Mouse (Mus musculus) liver, postnatal 0 days (tissue): ENCODE results near the gene A630001G21Rik. TPM values are rescaled to one million over a fixed set of nuclear protein-coding genes. Genes with fewer than 3 reads are reported as not detected.

Source experiments
- ATAC-seq: fragments of 200-750 bp; cut with Nextera tagmentation; 2 replicates; pipeline ENCODE4 v1.8.0; 2017; ENCODE audit warnings: mild to moderate bottlenecking, moderate library complexity
- DNase-seq: peaks from one replicate; pipeline ENCODE4 v3.0.0-alpha.2; 2016
- H3K27ac ChIP-seq: fragments of 300-500 bp; sonication (generic); 2 replicates; pipeline ENCODE4 v1.5.1; 2014; ENCODE audit warnings: antibody characterized with exemption, moderate library complexity, mild to moderate bottlenecking, low read depth
- H3K27me3 ChIP-seq: fragments of 300-500 bp; sonication (generic); 2 replicates; pipeline ENCODE4 v1.6.1; 2014; ENCODE audit warnings: low read length, control low read depth, mixed read lengths; ENCODE audit not compliant: insufficient read depth
- H3K36me3 ChIP-seq: fragments of 300-500 bp; sonication (generic); replicated peaks from 2 replicates; pipeline ENCODE4 v1.6.1; 2014; ENCODE audit warnings: mild to moderate bottlenecking, control low read depth, low read length, moderate library complexity, mixed read lengths; ENCODE audit not compliant: insufficient read depth
- H3K4me1 ChIP-seq: fragments of 300-500 bp; sonication (generic); 2 replicates; pipeline ENCODE4 v1.6.1; 2014; ENCODE audit warnings: antibody characterized with exemption, mild to moderate bottlenecking, control low read depth; ENCODE audit not compliant: insufficient read depth
- H3K4me2 ChIP-seq: fragments of 300-500 bp; sonication (generic); 2 replicates; pipeline ENCODE4 v1.6.1; 2014; ENCODE audit warnings: low read depth, mild to moderate bottlenecking, low read length, moderate library complexity, mixed read lengths
- H3K4me3 ChIP-seq: fragments of 300-500 bp; sonication (generic); 2 replicates; pipeline ENCODE4 v1.5.1; 2014; ENCODE audit warnings: low read depth, low read length
- H3K9ac ChIP-seq: fragments of 300-500 bp; sonication (generic); replicated peaks from 2 replicates; pipeline ENCODE4 v1.6.1; 2014; ENCODE audit warnings: mild to moderate bottlenecking, moderate library complexity
- H3K9me3 ChIP-seq: fragments of 300-500 bp; sonication (generic); 2 replicates; pipeline ENCODE4 v1.6.1; 2016; ENCODE audit warnings: mild to moderate bottlenecking, control low read depth, low read length, mixed read lengths
- CTCF ChIP-seq: sonication (generic); IDR thresholded peaks from 2 replicates; pipeline ENCODE4 v1.5.1; 2016; ENCODE audit warnings: antibody characterized with exemption, low read depth
- EP300 ChIP-seq: IDR thresholded peaks from 2 replicates; pipeline ENCODE4 v1.6.1; 2016; ENCODE audit warnings: antibody characterized with exemption, low read depth, mild to moderate bottlenecking
- WGBS: fragments of 180-500 bp; shearing (Covaris S2); extraction: QIAGEN DNeasy Blood & Tissue Kit; methylation state at CpG from one replicate; pipeline ENCODE4 v1.1.7; 2014; ENCODE audit not compliant: insufficient replicate concordance; 5-methylcytosine and 5-hydroxymethylcytosine counted together
- microRNA-seq: library from miRNA; unstranded; fragments of <30 nt; microRNA quantifications from one replicate; pipeline ENCODE4, GENCODE M21; 2016
- polyA plus RNA-seq: library from polyadenylated mRNA; unstranded; fragments of >200 nt; fragmentation: Nextera tagmentation; extraction: Ambion mirVana; gene quantifications from 2 replicates; pipeline ENCODE4 v1.2.1, GENCODE M21; 2015

The A630001G21Rik gene
- polyA plus RNA-seq, 1 experiment from 2014 or later, result 3.8 TPM

GRCm38 (mm10) chr1:85687346-85687745, 91.1 kb downstream of the A630001G21Rik start:
- no peaks in the 10 kb centered on the region for H3K4me1 ChIP-seq
- ATAC-seq (no peak), DNase-seq (no peak)
- H3K4me2 ChIP-seq, result peak overlapping the region; percentile 6; the same call in 1 of the 2 replicates
- no peak overlapping the region for H3K4me3 ChIP-seq
- no peaks in the 10 kb centered on the region for H3K9me3 ChIP-seq
- 36% methylated on average over 5 of the region's 5 CpGs for WGBS
- H3K27me3 ChIP-seq, result no peaks in the 10 kb centered on the region
- peaks cover 3% of the 10 kb centered on the region for H3K36me3 ChIP-seq
- no peak overlapping the region for H3K27ac ChIP-seq
- no peak overlapping the region for H3K9ac ChIP-seq
- TF ChIP-seq EP300 (no peak), CTCF (no peak)

DNA sequence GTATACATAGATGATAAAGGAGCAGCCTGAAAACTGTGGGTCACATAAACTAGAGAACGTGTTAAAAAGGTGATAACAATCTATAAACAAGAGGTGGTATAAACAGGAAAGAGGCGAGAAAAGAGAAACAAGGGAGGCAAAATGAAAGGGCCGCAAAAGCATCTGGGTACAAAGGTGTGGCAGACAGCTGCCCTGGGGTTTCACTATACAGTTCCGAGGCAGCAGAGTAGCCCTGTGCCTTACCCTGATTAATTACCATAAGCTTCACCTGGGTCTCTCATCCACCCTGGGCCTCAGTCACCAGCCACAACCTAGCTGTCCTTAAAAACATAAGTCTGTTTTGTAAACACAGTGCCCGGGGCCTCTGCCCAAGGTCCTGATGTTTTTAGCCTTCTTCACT, 91.8 kb downstream of the A630001G21Rik start:
- H3K4me2 ChIP-seq, result no peak overlapping the region
- no peak overlapping the region for H3K4me3 ChIP-seq
- no peak overlapping the region for H3K27ac ChIP-seq
- DNase-seq (no peak), ATAC-seq (no peak)
- WGBS, result 63% methylated on average over 5 of the region's 5 CpGs
- H3K27me3 ChIP-seq, result no peaks in the 10 kb centered on the region
- no peak for TF ChIP-seq EP300
- TF ChIP-seq CTCF, result no peak
- H3K4me1 ChIP-seq, result no peaks in the 10 kb centered on the region
- peaks cover 7% of the 10 kb centered on the region; the same call in 1 of the 2 replicates for H3K36me3 ChIP-seq
- H3K9ac ChIP-seq, result no peak overlapping the region
- H3K9me3 ChIP-seq, result no peaks in the 10 kb centered on the region

GRCm38 (mm10) chr1:85680226-85680625, 98.2 kb downstream of the A630001G21Rik start:
- no peak for TF ChIP-seq CTCF
- no peak for TF ChIP-seq EP300

More at GRCm38 (mm10) chr1:85680226-85680625, 98.2 kb downstream of the A630001G21Rik start:
- H3K4me3 ChIP-seq, result no peak overlapping the region
- no peak for ATAC-seq
- no peaks in the 10 kb centered on the region for H3K4me1 ChIP-seq
- H3K36me3 ChIP-seq, result peaks cover 19% of the 10 kb centered on the region
- H3K4me2 ChIP-seq, result no peak overlapping the region
- no peak for DNase-seq
- no peak overlapping the region for H3K27ac ChIP-seq
- H3K27me3 ChIP-seq, result no peaks in the 10 kb centered on the region
- H3K9ac ChIP-seq, result no peak overlapping the region
- WGBS, result 60% methylated on average over 4 of the region's 4 CpGs
- H3K9me3 ChIP-seq, result no peaks in the 10 kb centered on the region

Small RNAs within 50 kb of the gene (microRNA-seq; reads per million reads assigned to microRNA genes)
- not detected for gene Gm25472
- not detected for gene Mir8096

Other genes starting within 250 kb of the A630001G21Rik start
- not detected in 2 replicates for gene G530012D18Rik, start 203.0 kb downstream of the A630001G21Rik start, polyA plus RNA-seq
- gene Sp110, start 179.8 kb downstream of the A630001G21Rik start, polyA plus RNA-seq, result 7.9 and 8.6 TPM in 2 replicates
- gene Sp140, start 178.3 kb downstream of the A630001G21Rik start, polyA plus RNA-seq, result 6.9 and 7.8 TPM in 2 replicates
- 12.7 and 13.0 TPM in 2 replicates for gene Sp100, start 128.7 kb downstream of the A630001G21Rik start, polyA plus RNA-seq
- 13.9 and 14.8 TPM in 2 replicates for gene Cab39, start 14.8 kb upstream of the A630001G21Rik start, polyA plus RNA-seq
- 52.1 and 56.7 TPM in 2 replicates for gene Itm2c, start 115.6 kb upstream of the A630001G21Rik start, polyA plus RNA-seq
- gene 4933407L21Rik, start 149.8 kb upstream of the A630001G21Rik start, polyA plus RNA-seq, result 0.11 TPM in 1 of 2 replicates, not detected in the other
- gene Gpr55, start 182.4 kb upstream of the A630001G21Rik start, polyA plus RNA-seq, result 0.12 and 0.20 TPM in 2 replicates
- 0.09 TPM in 2 replicates for gene Spata3, start 238.2 kb upstream of the A630001G21Rik start, polyA plus RNA-seq